Mouse (Mus musculus): ENCODE measurements around the gene Tardbp. TPM values are rescaled to one million over a fixed set of nuclear protein-coding genes. Genes with fewer than 3 reads are reported as not detected.

Tardbp gene
- polyA plus RNA-seq, 1 experiment from 2014 or later, result 337 TPM

DNA sequence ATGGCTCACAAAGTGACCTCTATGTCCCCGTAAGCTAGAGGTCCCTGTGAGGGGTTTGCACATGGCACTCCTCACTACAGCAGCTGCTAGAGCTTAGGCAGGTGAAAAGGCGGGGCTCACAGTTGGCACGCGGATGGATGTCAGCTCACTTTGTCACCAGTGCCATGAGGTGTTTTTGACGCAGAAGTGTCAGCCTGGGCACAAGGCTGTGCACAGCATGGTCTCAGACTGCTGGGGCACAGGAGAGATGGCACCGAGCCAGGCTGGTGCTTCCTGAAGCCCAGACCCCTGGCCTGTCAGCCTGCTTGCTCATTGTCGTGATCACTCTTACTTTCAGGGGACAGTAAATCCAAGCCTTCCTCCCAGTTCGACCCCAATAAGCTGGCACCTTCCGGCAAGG lies 46.1 kb downstream of the Tardbp start:
- peak; percentile 16; the same call in 1 of the 2 replicates for ATAC-seq (ENCODE audit: low FRiP score, low TSS enrichment)
- WGBS, result 91% methylated on average over 9 of the region's 9 CpGs
- H3K4me1 ChIP-seq (ENCODE audit: insufficient read depth, low read length), result no peaks in the 10 kb centered on the region
- no peak overlapping the region for H3K4me2 ChIP-seq (replicated peaks; ENCODE audit: low read depth, low read length)
- no peaks in the 10 kb centered on the region for H3K9me3 ChIP-seq (ENCODE audit: low read length)
- peaks cover 67% of the 10 kb centered on the region for H3K36me3 ChIP-seq (ENCODE audit: insufficient read depth, low read length)
- no peak overlapping the region for H3K4me3 ChIP-seq (ENCODE audit: low read length)
- H3K9ac ChIP-seq (replicated peaks; ENCODE audit: low read length), result no peak overlapping the region
- H3K27ac ChIP-seq (ENCODE audit: low read length), result no peak overlapping the region
- no peaks in the 10 kb centered on the region for H3K27me3 ChIP-seq (ENCODE audit: insufficient read depth, low read length)

DNA sequence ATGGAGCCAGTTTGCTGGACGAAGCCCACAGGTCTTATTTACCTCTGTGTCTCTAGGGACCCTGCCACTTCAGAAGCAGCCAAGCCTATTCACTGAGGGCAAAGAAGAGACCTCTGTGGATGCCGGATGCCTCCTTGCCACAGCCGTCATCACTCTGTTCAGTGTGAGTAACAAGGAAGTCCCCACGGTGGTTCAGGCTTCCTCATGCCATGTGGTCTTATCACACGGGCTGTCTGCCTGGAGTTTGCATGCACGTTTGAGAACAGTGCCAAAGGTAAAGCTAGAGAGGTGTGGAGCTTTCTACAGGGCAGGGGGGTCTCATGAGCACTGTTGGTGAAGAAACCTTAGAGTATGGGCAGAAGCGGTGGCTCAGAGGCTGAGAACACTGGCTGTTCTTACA lies 53.6 kb downstream of the Tardbp start:
- no peak for ATAC-seq (ENCODE audit: low FRiP score, low TSS enrichment)
- WGBS, result 91% methylated on average over 7 of the region's 7 CpGs

DNA sequence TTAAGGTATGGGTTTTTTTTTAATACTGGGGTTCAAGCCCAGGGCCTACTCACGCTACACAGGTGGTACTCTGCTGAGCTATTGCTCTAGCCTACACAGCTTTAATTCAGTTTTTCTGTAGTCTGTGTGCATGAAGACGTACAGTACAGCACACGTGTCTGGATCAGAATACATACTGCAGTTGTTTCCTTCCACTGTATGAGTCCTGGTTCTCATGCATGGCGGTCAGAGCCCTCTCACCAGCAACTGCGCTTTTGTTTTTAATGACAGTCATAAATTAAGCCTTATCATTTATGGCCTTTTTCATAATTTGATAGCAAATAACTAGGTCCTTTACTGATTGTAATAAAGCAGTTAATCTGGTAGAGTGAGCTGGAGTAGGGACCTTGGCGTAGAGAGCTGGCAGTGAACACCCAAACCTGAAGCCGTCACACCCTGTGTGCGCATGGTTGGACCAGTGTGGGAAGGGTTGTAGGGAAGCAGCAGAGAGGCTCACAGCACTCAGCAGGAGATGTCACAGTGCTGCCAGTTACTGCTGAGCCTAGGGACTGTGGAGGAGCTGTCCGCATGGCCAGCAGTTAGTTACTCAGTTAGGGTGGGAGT lies 56.0 kb downstream of the Tardbp start:
- no peak for ATAC-seq (ENCODE audit: low FRiP score, low TSS enrichment)
- no peak overlapping the region for H3K9ac ChIP-seq (replicated peaks; ENCODE audit: low read length)
- 95% methylated on average over 9 of the region's 9 CpGs for WGBS
- no peak overlapping the region for H3K4me3 ChIP-seq (ENCODE audit: low read length)
- peaks cover 94% of the 10 kb centered on the region for H3K36me3 ChIP-seq (ENCODE audit: insufficient read depth, low read length)
- H3K4me2 ChIP-seq (replicated peaks; ENCODE audit: low read depth, low read length), result no peak overlapping the region
- no peaks in the 10 kb centered on the region for H3K27me3 ChIP-seq (ENCODE audit: insufficient read depth, low read length)
- H3K4me1 ChIP-seq (ENCODE audit: insufficient read depth, low read length), result no peaks in the 10 kb centered on the region
- no peaks in the 10 kb centered on the region for H3K9me3 ChIP-seq (ENCODE audit: low read length)
- H3K27ac ChIP-seq (ENCODE audit: low read length), result no peak overlapping the region

More for the DNA sequence above, 53.6 kb downstream of the Tardbp start:
- Histone ChIP-seq H3K27me3 (ENCODE audit: insufficient read depth, low read length) (no peaks in the 10 kb centered on the region), H3K9me3 (ENCODE audit: low read length) (no peaks in the 10 kb centered on the region), H3K27ac (ENCODE audit: low read length) (no peak overlapping the region), H3K4me1 (ENCODE audit: insufficient read depth, low read length) (no peaks in the 10 kb centered on the region), H3K4me3 (ENCODE audit: low read length) (no peak overlapping the region), H3K4me2 (replicated peaks; ENCODE audit: low read depth, low read length) (no peak overlapping the region), H3K36me3 (ENCODE audit: insufficient read depth, low read length) (peaks cover 93% of the 10 kb centered on the region), H3K9ac (replicated peaks; ENCODE audit: low read length) (no peak overlapping the region)

DNA sequence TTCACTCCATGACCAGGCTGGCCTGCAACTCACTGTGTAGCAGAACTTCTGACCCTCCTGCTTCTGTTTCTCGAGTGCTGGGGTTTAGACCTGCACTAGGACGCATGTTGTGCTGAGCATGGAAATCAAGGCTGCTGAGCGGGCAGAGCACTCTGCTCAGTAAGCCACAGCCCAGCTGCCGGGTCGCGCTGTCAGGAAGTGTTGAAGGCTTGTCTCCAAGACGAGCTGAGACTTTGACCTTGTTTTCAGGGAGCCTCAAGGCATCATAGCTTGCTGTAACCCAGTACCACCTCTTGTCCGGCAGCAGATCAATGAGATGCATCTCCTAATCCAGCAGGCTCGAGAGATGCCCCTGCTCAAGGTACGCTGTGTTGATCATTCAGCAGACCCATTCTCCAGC lies 56.7 kb downstream of the Tardbp start:
- H3K9me3 ChIP-seq (ENCODE audit: low read length), result no peaks in the 10 kb centered on the region
- no peak for ATAC-seq (ENCODE audit: low FRiP score, low TSS enrichment)

DNA sequence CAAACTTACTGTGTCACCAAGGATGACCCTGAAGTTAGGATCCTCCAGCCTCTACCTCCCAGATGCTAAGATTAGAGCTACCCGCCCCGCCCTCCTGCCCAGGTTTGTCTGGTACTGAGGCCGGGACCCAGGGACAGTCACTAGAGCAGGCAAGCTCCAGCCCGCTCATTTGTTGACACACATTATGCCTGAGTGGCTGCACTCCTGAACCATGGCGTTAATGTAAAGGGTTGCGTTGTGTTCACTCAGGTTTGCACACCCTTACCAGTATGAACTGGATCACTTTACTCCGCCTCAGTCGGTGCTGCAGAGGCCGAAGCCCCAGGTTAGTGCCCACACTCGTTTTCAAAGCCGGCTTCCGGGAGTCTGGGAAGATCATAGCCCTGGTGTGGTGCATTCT lies 63.2 kb downstream of the Tardbp start:
- H3K27me3 ChIP-seq (ENCODE audit: insufficient read depth, low read length), result no peaks in the 10 kb centered on the region
- peaks cover 5% of the 10 kb centered on the region; the same call in 1 of the 2 replicates for H3K4me1 ChIP-seq (ENCODE audit: insufficient read depth, low read length)
- no peak overlapping the region for H3K27ac ChIP-seq (ENCODE audit: low read length)
- H3K36me3 ChIP-seq (ENCODE audit: insufficient read depth, low read length), result peaks cover 86% of the 10 kb centered on the region
- H3K4me2 ChIP-seq (replicated peaks; ENCODE audit: low read depth, low read length), result no peak overlapping the region
- no peaks in the 10 kb centered on the region for H3K9me3 ChIP-seq (ENCODE audit: low read length)
- H3K4me3 ChIP-seq (ENCODE audit: low read length), result no peak overlapping the region
- WGBS, result 88% methylated on average over 12 of the region's 12 CpGs
- ATAC-seq (ENCODE audit: low FRiP score, low TSS enrichment), result no peak
- H3K9ac ChIP-seq (replicated peaks; ENCODE audit: low read length), result no peak overlapping the region

More for the DNA sequence above, 56.7 kb downstream of the Tardbp start:
- Histone ChIP-seq H3K4me3 (ENCODE audit: low read length) (no peak overlapping the region), H3K9ac (replicated peaks; ENCODE audit: low read length) (no peak overlapping the region), H3K4me2 (replicated peaks; ENCODE audit: low read depth, low read length) (no peak overlapping the region), H3K4me1 (ENCODE audit: insufficient read depth, low read length) (no peaks in the 10 kb centered on the region), H3K36me3 (ENCODE audit: insufficient read depth, low read length) (peaks cover 94% of the 10 kb centered on the region), H3K27ac (ENCODE audit: low read length) (no peak overlapping the region), H3K27me3 (ENCODE audit: insufficient read depth, low read length) (no peaks in the 10 kb centered on the region)
- WGBS, result 92% methylated on average over 10 of the region's 10 CpGs

DNA sequence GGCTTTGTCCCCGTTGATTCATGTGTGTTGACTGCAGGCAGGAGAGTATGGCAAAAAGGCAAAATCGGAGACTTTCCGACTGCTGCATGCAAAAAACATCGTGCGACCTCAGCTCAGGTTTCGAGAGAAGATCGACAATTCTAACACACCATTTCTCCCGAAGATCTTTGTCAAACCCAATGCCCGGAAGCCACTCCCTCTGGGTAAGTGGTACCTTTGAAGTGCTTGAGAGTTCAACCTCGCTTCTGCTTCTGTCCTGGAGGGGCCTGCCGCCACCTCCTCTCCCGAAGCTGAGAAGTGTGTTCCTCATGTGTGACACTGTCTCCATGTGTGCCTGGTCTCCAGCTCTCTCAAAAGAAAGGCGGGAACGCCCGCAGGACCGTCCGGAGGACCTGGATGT lies 64.1 kb downstream of the Tardbp start:
- Histone ChIP-seq H3K4me1 (ENCODE audit: insufficient read depth, low read length) (peaks cover 5% of the 10 kb centered on the region; the same call in 1 of the 2 replicates), H3K27ac (ENCODE audit: low read length) (no peak overlapping the region), H3K4me3 (ENCODE audit: low read length) (no peak overlapping the region), H3K9me3 (ENCODE audit: low read length) (no peaks in the 10 kb centered on the region), H3K36me3 (ENCODE audit: insufficient read depth, low read length) (peaks cover 76% of the 10 kb centered on the region), H3K9ac (replicated peaks; ENCODE audit: low read length) (no peak overlapping the region), H3K27me3 (ENCODE audit: insufficient read depth, low read length) (no peaks in the 10 kb centered on the region), H3K4me2 (replicated peaks; ENCODE audit: low read depth, low read length) (no peak overlapping the region)
- ATAC-seq (ENCODE audit: low FRiP score, low TSS enrichment), result no peak
- 95% methylated on average over 17 of the region's 17 CpGs for WGBS

Other genes with a start within 250 kb of the Tardbp start
- gene Ubiad1, start 182.2 kb downstream of the Tardbp start, polyA plus RNA-seq (2015; fragmentation: Nextera tagmentation; extraction: Ambion mirVana), result 32.7 and 33.1 TPM in 2 replicates
- gene Mtor, start 178.4 kb downstream of the Tardbp start, polyA plus RNA-seq (2015; fragmentation: Nextera tagmentation; extraction: Ambion mirVana), result 16.3 and 18.8 TPM in 2 replicates
- gene Angptl7, start 126.6 kb downstream of the Tardbp start, polyA plus RNA-seq (2015; fragmentation: Nextera tagmentation; extraction: Ambion mirVana), result 1.8 and 2.0 TPM in 2 replicates
- 95.2 and 99.9 TPM in 2 replicates for gene Exosc10, start 68.6 kb downstream of the Tardbp start, polyA plus RNA-seq (2015; fragmentation: Nextera tagmentation; extraction: Ambion mirVana)
- 187 and 188 TPM in 2 replicates for gene Srm, start 35.5 kb downstream of the Tardbp start, polyA plus RNA-seq (2015; fragmentation: Nextera tagmentation; extraction: Ambion mirVana)
- gene Masp2, start 24.5 kb downstream of the Tardbp start, polyA plus RNA-seq (2015; fragmentation: Nextera tagmentation; extraction: Ambion mirVana), result 0.27 and 0.52 TPM in 2 replicates
- gene Gm572, start 16.3 kb upstream of the Tardbp start, polyA plus RNA-seq (2015; fragmentation: Nextera tagmentation; extraction: Ambion mirVana), result not detected in 2 replicates
- 5.4 and 8.8 TPM in 2 replicates for gene Casz1, start 177.4 kb upstream of the Tardbp start, polyA plus RNA-seq (2015; fragmentation: Nextera tagmentation; extraction: Ambion mirVana)

Measured in kidney, embryonic 16.5 days (tissue).